Mouse (Mus musculus): ENCODE measurements around the gene Exoc6.

GRCm38 (mm10) chr19:37530601-37531000 lies 19.6 kb upstream of the Exoc6 start:
- TF ChIP-seq RAD21 (IDR thresholded peaks at IDR 0.05; ENCODE audit: low read depth, low read length) (no peak), TCF12 (IDR thresholded peaks at IDR 0.05; ENCODE audit: low read depth, low read length) (no peak), E2F4 (IDR thresholded peaks at IDR 0.05; ENCODE audit: borderline replicate concordance, low read depth, low read length) (no peak), CTCF (IDR thresholded peaks at IDR 0.05 in 2 of 3, conservative IDR thresholded peaks at IDR 0.05 in 1 of 3; ENCODE audit: control insufficient read depth in 1 of 3, insufficient read depth in 1 of 3, low read depth in 2 of 3, low read length in 3 of 3, poor library complexity in 1 of 3, severe bottlenecking in 1 of 3) (no peak), RCOR1 (IDR thresholded peaks at IDR 0.05; ENCODE audit: low read depth, low read length) (no peak), USF1 (IDR thresholded peaks at IDR 0.05; ENCODE audit: low read depth, low read length) (no peak), MAFK (IDR thresholded peaks at IDR 0.05; ENCODE audit: borderline replicate concordance, low read depth, low read length) (no peak), MEF2A (IDR thresholded peaks at IDR 0.05; ENCODE audit: extremely low read depth, insufficient replicate concordance, low read depth, low read length, poor library complexity, severe bottlenecking) (no peak), POLR2A (IDR thresholded peaks at IDR 0.05; ENCODE audit: control insufficient read depth in 1 of 2, insufficient read depth in 1 of 2, low read depth in 1 of 2, low read length in 2 of 2, poor library complexity in 1 of 2) (no peak), CHD2 (IDR thresholded peaks at IDR 0.05; ENCODE audit: low read length) (no peak), ETS1 (IDR thresholded peaks at IDR 0.05; ENCODE audit: low read depth, low read length) (no peak)
